Mouse (Mus musculus) liver, embryonic 15.5 days (tissue): ENCODE measurements around the gene Tuba1b. TPM values are rescaled to one million over a fixed set of nuclear protein-coding genes. Genes with fewer than 3 reads are reported as not detected.

ENCODE experiments used
- ATAC-seq: fragments of 200-750 bp; cut with Nextera tagmentation; 2 replicates; pipeline ENCODE4 v1.8.0; 2017; ENCODE audit warnings: moderate number of reproducible peaks, mild to moderate bottlenecking, moderate library complexity; ENCODE audit not compliant: insufficient read depth
- H3K27ac ChIP-seq: fragments of 300-500 bp; sonication (generic); replicated peaks from 2 replicates; pipeline ENCODE4 v1.5.1; 2015; ENCODE audit warnings: mild to moderate bottlenecking, inconsistent platforms
- H3K27me3 ChIP-seq: fragments of 300-500 bp; sonication (generic); 2 replicates; pipeline ENCODE4 v1.6.1; 2015; ENCODE audit warnings: mild to moderate bottlenecking, inconsistent platforms
- H3K36me3 ChIP-seq: fragments of 300-500 bp; sonication (generic); replicated peaks from 2 replicates; pipeline ENCODE4 v1.6.1; 2015; ENCODE audit warnings: moderate library complexity, mild to moderate bottlenecking, inconsistent platforms
- H3K4me1 ChIP-seq: fragments of 300-500 bp; sonication (generic); replicated peaks from 2 replicates; pipeline ENCODE4 v1.6.1; 2015; ENCODE audit warnings: inconsistent platforms
- H3K4me2 ChIP-seq: fragments of 300-500 bp; sonication (generic); 2 replicates; pipeline ENCODE4 v1.6.1; 2015; ENCODE audit warnings: moderate library complexity, mild to moderate bottlenecking, inconsistent platforms
- H3K4me3 ChIP-seq: fragments of 300-500 bp; sonication (generic); replicated peaks from 2 replicates; pipeline ENCODE4 v1.5.1; 2015; ENCODE audit warnings: mild to moderate bottlenecking, inconsistent platforms
- H3K9ac ChIP-seq: fragments of 300-500 bp; sonication (generic); 2 replicates; pipeline ENCODE4 v1.6.1; 2015; ENCODE audit warnings: moderate library complexity, mild to moderate bottlenecking, inconsistent platforms
- H3K9me3 ChIP-seq: fragments of 300-500 bp; sonication (generic); replicated peaks from 2 replicates; pipeline ENCODE4 v1.6.1; 2016; ENCODE audit warnings: inconsistent platforms
- WGBS: fragments of 180-500 bp; shearing (Covaris S2); methylation state at CpG from one replicate; pipeline ENCODE4 v1.1.7; 2015; ENCODE audit warnings: mixed read lengths; ENCODE audit not compliant: insufficient replicate concordance; 5-methylcytosine and 5-hydroxymethylcytosine counted together
- polyA plus RNA-seq: library from polyadenylated mRNA; unstranded; fragments of >200 nt; fragmentation: Nextera tagmentation; extraction: Ambion mirVana; gene quantifications from 2 replicates; pipeline ENCODE4 v1.2.1, GENCODE M21; 2015

Gene Tuba1b
- polyA plus RNA-seq, 1 experiment from 2014 or later: 1,053 TPM

- H3K4me3 ChIP-seq: no peak overlapping the region
- H3K36me3 ChIP-seq: no peaks in the 10 kb centered on the region
- no peaks in the 10 kb centered on the region for H3K27me3 ChIP-seq
- ATAC-seq: no peak
- H3K4me1 ChIP-seq: peaks cover 9% of the 10 kb centered on the region; the same call in 1 of the 2 replicates
- no peak overlapping the region for H3K9ac ChIP-seq
- H3K9me3 ChIP-seq: no peaks in the 10 kb centered on the region
- WGBS: 57% methylated on average over 4 of the region's 4 CpGs
- H3K27ac ChIP-seq: no peak overlapping the region
- no peak overlapping the region for H3K4me2 ChIP-seq
Observed at GRCm38 (mm10) chr15:98971111-98971510, 36.7 kb upstream of the Tuba1b start.

GRCm38 (mm10) chr15:98969372-98970101 is 35.2 kb upstream of the Tuba1b start:
- H3K9ac ChIP-seq: no peak overlapping the region
- no peak overlapping the region for H3K27ac ChIP-seq
- H3K27me3 ChIP-seq: no peaks in the 10 kb centered on the region
- ATAC-seq: no peak
- WGBS: 25% methylated on average over 16 of the region's 16 CpGs
- no peak overlapping the region for H3K4me2 ChIP-seq
- no peaks in the 10 kb centered on the region for H3K9me3 ChIP-seq
- H3K4me1 ChIP-seq: peaks cover 9% of the 10 kb centered on the region; the same call in 1 of the 2 replicates
- no peak overlapping the region for H3K4me3 ChIP-seq
- no peaks in the 10 kb centered on the region for H3K36me3 ChIP-seq

DNA sequence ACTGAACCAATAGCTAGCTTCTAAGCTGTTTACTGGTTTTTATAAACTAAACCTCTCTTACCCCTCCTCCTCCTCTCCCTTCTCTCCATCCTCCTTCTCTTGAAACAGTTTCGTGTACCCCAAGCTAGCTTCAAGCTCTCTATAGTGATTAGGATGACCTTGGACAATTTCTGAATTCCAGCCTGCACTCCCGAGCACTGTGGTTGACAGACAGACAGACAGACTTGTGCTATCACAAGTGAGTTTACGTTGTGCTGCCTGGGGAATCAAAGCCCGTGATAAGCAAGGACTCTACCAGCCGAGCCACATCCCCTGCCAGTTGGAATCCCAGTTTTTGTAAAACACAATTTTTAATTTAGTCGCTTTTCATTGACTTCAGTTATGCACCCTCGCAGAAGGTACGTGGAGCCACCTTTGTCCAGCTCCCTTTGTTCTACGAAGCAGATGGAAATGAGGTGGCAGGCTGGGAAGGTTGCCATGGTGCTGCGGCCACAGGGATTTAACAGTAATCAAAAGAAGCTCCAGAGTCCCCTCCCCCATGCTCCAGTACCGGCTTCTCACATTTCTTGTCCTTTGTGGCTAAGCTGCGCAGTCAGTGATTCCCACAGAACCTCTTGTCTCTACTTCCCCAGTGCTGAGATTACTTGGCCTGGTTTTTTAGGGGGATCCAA is 34.5 kb upstream of the Tuba1b start:
- H3K4me2 ChIP-seq: no peak overlapping the region
- no peaks in the 10 kb centered on the region for H3K36me3 ChIP-seq
- H3K4me1 ChIP-seq: peaks cover 9% of the 10 kb centered on the region; the same call in 1 of the 2 replicates
- ATAC-seq: no peak
- WGBS: 43% methylated on average over 12 of the region's 12 CpGs
- H3K4me3 ChIP-seq: no peak overlapping the region
- H3K9ac ChIP-seq: no peak overlapping the region
- H3K27ac ChIP-seq: no peak overlapping the region
- H3K9me3 ChIP-seq: no peaks in the 10 kb centered on the region
- no peaks in the 10 kb centered on the region for H3K27me3 ChIP-seq

GRCm38 (mm10) chr15:98959531-98959930 is 25.2 kb upstream of the Tuba1b start:
- no peak overlapping the region for H3K27ac ChIP-seq
- 47% methylated on average over 3 of the region's 3 CpGs for WGBS
- no peaks in the 10 kb centered on the region for H3K9me3 ChIP-seq
- no peak overlapping the region for H3K4me2 ChIP-seq
- 0 out of 2 replicates have a peak, but pooled peaks cover 5% of the 10 kb centered on the region for H3K4me1 ChIP-seq
- H3K36me3 ChIP-seq: no peaks in the 10 kb centered on the region
- peaks cover 5% of the 10 kb centered on the region for H3K27me3 ChIP-seq
- H3K4me3 ChIP-seq: no peak overlapping the region
- no peak overlapping the region for H3K9ac ChIP-seq
- peak; percentile 34; the same call in 1 of the 2 replicates for ATAC-seq

DNA sequence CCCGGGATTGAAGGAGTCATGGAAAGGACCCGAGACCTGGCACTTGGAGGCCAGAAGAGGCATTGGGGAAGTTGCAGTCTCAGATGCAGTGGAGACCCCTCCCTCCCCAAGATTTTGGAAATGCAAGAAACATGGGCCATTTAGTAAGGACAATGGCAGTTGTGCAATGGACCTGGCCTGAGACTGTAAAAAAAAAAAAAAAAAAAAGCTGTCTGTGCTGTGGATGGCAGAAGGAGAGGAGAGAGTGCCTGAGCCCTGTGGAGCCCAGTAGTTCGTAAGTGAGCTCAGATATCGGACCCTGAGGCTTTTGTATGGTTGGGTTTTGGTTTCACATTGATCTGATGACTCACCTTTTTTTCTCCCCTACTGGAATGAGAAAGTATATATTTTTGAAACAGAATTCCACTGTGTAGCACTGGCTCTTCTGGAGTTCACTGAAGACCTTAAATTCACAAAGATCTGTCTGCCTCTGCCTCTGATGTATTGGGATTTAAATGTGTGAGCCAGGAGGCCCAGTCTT is 24.6 kb upstream of the Tuba1b start:
- H3K4me3 ChIP-seq: no peak overlapping the region
- no peak overlapping the region for H3K4me2 ChIP-seq
- peaks cover 11% of the 10 kb centered on the region for H3K27me3 ChIP-seq
- WGBS: 64% methylated on average over 4 of the region's 4 CpGs
- no peaks in the 10 kb centered on the region for H3K36me3 ChIP-seq
- no peaks in the 10 kb centered on the region for H3K9me3 ChIP-seq
- no peak overlapping the region for H3K9ac ChIP-seq
- H3K27ac ChIP-seq: no peak overlapping the region
- no peak for ATAC-seq
- 0 out of 2 replicates have a peak, but pooled peaks cover 5% of the 10 kb centered on the region for H3K4me1 ChIP-seq

GRCm38 (mm10) chr15:98957475-98957874 is 23.1 kb upstream of the Tuba1b start:
- ATAC-seq: no peak
- H3K4me2 ChIP-seq: no peak overlapping the region
- peaks cover 17% of the 10 kb centered on the region for H3K4me1 ChIP-seq
- peaks cover 22% of the 10 kb centered on the region for H3K27me3 ChIP-seq
- H3K9ac ChIP-seq: no peak overlapping the region
- no peak overlapping the region for H3K27ac ChIP-seq
- whole genome bisulfite sequencing: 64% methylated on average over 5 of the region's 5 CpGs
- no peak overlapping the region for H3K4me3 ChIP-seq
- H3K36me3 ChIP-seq: no peaks in the 10 kb centered on the region
- no peaks in the 10 kb centered on the region for H3K9me3 ChIP-seq

DNA sequence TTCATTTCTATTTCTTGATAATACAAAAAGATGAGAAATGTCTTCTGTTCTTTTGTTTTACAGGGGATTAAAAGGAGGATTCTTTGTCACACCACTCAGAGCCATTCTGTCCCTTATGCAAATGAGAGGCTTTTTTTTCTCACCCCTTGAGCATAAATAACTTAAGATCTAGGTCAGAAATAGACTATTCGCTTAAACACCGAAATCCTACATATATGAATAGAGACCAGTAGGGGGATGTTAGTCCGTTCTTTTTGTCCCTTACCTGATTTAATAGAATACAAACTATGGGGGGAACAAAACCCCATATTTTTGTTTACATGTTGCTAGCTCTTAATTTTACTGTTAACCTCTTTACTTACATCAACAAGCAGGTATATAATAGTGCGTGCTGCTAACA is 21.6 kb upstream of the Tuba1b start:
- H3K9ac ChIP-seq: no peak overlapping the region
- H3K36me3 ChIP-seq: no peaks in the 10 kb centered on the region
- H3K27ac ChIP-seq: no peak overlapping the region
- H3K4me1 ChIP-seq: peaks cover 22% of the 10 kb centered on the region
- no peak for ATAC-seq
- H3K4me2 ChIP-seq: no peak overlapping the region
- 81% methylated on average over 4 of the region's 4 CpGs for WGBS
- H3K9me3 ChIP-seq: no peaks in the 10 kb centered on the region
- no peak overlapping the region for H3K4me3 ChIP-seq
- peaks cover 26% of the 10 kb centered on the region for H3K27me3 ChIP-seq

- Histone ChIP-seq H3K27me3 (peaks cover 26% of the 10 kb centered on the region), H3K36me3 (no peaks in the 10 kb centered on the region), H3K27ac (no peak overlapping the region), H3K4me1 (peaks cover 22% of the 10 kb centered on the region), H3K4me2 (no peak overlapping the region), H3K9me3 (no peaks in the 10 kb centered on the region), H3K4me3 (no peak overlapping the region), H3K9ac (no peak overlapping the region)
- 54% methylated on average over 4 of the region's 4 CpGs for WGBS
- no peak for ATAC-seq
Observed at GRCm38 (mm10) chr15:98955324-98955723, 21.0 kb upstream of the Tuba1b start.

DNA sequence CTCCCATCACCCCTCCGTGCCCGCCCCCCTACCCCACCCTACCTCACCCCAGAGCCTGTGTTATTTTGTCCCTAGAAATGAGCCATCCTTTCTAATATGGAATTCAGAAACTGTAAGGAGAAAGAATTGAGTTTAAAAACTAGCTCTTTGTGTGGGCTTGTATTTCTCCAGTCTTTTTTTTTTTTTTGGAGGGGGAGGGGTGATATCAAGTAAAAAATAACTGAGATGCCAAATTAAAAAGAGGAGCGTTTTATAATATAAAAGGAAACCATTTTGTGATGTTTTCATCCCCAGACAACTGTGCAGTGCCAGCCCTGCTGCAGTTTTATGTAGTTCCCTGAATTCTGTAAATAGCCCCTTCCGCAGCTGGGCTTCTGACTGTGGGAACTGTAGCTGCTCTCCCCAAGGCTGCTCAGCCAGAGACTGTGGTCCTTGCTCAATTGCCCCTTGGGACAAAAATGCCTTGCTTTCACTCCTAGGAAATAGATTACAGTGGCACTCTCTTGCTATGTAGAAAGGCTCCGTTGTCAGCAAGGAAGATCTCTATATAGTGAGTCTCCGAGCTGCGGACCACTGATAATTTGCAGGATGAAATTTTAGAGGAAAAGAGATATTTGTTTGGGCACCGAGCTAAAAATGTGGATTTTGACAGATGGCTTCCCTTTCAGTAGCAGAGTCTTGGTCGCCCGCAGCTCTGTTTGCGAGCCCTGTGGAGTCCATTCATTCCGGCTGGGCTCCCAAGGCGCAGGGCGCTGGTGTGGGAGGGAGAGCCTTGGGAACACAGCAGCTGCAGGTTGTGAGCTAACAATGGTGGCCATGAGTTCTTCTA is 20.3 kb upstream of the Tuba1b start:
- H3K27ac ChIP-seq: no peak overlapping the region
- ATAC-seq: no peak
- 0 out of 2 replicates have a peak, but pooled peaks cover under 1% of the 10 kb centered on the region for H3K36me3 ChIP-seq
- H3K4me2 ChIP-seq: no peak overlapping the region
- WGBS: 44% methylated on average over 14 of the region's 14 CpGs
- no peak overlapping the region for H3K9ac ChIP-seq
- H3K27me3 ChIP-seq: peaks cover 26% of the 10 kb centered on the region
- H3K4me3 ChIP-seq: no peak overlapping the region
- H3K9me3 ChIP-seq: no peaks in the 10 kb centered on the region
- peaks cover 22% of the 10 kb centered on the region for H3K4me1 ChIP-seq

DNA sequence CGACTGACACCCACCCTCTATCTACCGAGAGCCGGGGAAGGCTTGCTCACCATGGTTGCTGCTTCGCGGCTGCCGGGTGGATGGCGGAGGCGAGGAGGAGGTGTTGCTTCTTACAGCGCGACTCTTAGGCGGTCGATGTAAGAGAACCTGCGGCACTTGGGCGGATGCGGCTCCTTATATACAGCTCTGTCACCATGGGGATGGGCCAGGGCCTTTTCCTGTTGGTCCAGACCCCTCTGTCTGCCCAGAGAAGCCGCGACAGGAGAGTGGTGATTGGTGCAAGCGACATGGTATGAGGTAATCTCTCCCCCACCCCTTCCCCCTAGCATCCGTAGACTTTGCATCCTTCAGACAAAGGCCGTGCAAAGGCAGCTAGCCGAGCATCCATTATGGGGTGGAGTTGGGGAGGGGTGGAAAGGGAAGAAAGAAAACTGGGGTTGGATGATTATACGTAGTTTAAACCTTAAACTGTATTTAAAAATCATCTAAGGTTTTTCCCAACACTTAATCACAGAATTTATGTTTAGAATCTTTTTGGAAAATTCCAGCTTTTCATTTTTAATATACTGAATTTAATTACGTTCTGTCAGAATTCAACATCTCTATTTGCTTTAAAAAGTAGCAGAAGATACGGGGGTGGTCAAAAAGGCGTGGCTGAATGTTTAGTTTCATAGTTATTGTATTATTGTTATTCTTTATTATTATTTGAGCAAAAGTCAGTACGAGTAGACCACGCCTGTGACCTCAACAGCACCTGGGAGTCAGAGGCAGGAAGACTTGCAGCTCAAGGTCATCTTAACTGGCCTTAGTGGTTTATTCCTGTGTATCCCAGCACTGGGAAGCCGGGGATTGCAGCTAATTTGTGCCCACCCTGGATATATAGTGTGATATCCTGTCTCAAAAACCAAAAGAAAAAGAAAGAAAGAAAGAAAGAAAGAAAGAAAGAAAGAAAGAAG is 19.3 kb upstream of the Tuba1b start, which contains the start of the genes Gm49450 and Tuba1a:
Gm49450 (minus strand) TSS at position 151 of the 956 bp plus-strand sequence.
Tuba1a (minus strand) TSS at position 303 of the 956 bp plus-strand sequence.
- 10% methylated on average over 28 of the region's 28 CpGs for WGBS
- Histone ChIP-seq H3K36me3 (0 out of 2 replicates have a peak, but pooled peaks cover 4% of the 10 kb centered on the region), H3K4me2 (peak within 1 kb of the TSS; percentile 94), H3K9me3 (no peaks in the 10 kb centered on the region), H3K27ac (peak within 1 kb of the TSS; percentile 73), H3K4me1 (peaks cover 22% of the 10 kb centered on the region), H3K4me3 (peak within 1 kb of the TSS; percentile 73), H3K9ac (peak within 1 kb of the TSS; percentile 73), H3K27me3 (peaks cover 26% of the 10 kb centered on the region)
- ATAC-seq: peak; percentile 74
